Mouse (Mus musculus): ENCODE results near the gene Btg4. TPM values are rescaled to one million over a fixed set of nuclear protein-coding genes. Genes with fewer than 3 reads are reported as not detected.

Gene Btg4
- polyA plus RNA-seq, 1 experiment from 2014 or later: not detected

DNA sequence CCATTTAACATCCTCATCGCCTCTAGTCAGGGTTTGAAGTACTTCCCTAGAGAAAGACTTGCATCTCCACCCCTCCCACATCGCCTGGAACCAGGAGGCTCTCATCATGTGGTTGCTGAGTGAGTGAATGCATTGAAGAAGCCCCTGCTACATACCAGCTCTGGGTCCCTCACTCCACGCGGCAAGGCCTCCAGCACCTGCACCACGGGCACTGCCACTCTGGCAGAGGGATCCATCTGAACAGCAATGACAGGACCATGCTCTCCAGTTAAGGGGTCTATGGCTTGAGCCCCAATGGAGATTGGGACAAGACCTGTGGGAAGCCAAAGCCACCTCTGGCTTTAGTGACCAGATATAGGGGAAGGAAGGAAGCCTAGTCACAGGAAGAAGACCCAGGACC, 86.6 kb downstream of the Btg4 start:
- Histone ChIP-seq H3K4me3 (no peak overlapping the region), H3K4me1 (0 out of 2 replicates have a peak, but pooled peaks cover 3% of the 10 kb centered on the region), H3K9me3 (no peaks in the 10 kb centered on the region), H3K27ac (no peak overlapping the region), H3K27me3 (ENCODE audit: insufficient read depth, poor library complexity, severe bottlenecking) (peaks cover 33% of the 10 kb centered on the region; the same call in 1 of the 2 replicates), H3K36me3 (no peaks in the 10 kb centered on the region)
- DNase-seq (ENCODE audit: low spot score): no peak
- WGBS: 79% methylated on average over 5 of the region's 5 CpGs

GRCm38 (mm10) chr9:51152079-51152752, 91.5 kb downstream of the Btg4 start:
- H3K4me1 ChIP-seq: 0 out of 2 replicates have a peak, but pooled peaks cover 3% of the 10 kb centered on the region
- H3K27me3 ChIP-seq (ENCODE audit: insufficient read depth, poor library complexity, severe bottlenecking): peaks cover 41% of the 10 kb centered on the region; the same call in 1 of the 2 replicates
- no peaks in the 10 kb centered on the region for H3K36me3 ChIP-seq
- 16% methylated on average over 13 of the region's 13 CpGs for WGBS
- no peak for DNase-seq (ENCODE audit: low spot score)
- no peaks in the 10 kb centered on the region for H3K9me3 ChIP-seq
- H3K4me3 ChIP-seq: peak overlapping the region; percentile 34
- H3K27ac ChIP-seq: no peak overlapping the region

GRCm38 (mm10) chr9:51161771-51162388, 101.2 kb downstream of the Btg4 start:
- Histone ChIP-seq H3K9me3 (no peaks in the 10 kb centered on the region), H3K4me3 (no peak overlapping the region), H3K27me3 (ENCODE audit: insufficient read depth, poor library complexity, severe bottlenecking) (peaks cover 17% of the 10 kb centered on the region), H3K36me3 (no peaks in the 10 kb centered on the region), H3K4me1 (no peaks in the 10 kb centered on the region), H3K27ac (no peak overlapping the region)
- 21% methylated on average over 4 of the region's 4 CpGs for WGBS
- DNase-seq (ENCODE audit: low spot score): no peak

DNA sequence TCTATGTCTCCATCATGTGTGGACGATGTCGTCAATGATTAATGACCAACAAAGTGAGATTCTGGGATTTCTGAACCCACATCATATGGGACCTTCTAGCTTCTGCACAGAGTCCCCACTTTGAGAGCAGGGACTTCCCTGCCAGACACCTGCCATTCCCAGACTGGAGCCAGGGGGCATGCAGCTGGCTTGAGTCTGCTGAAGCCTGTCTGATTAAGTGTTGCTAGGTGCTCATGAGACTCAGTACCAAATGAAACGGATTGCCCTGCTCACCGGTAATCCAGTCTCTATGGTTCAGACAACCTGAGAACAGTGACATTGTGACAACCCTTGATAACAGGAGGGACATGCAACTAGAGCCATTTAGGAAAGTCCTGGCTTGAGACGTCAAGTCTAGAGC, 103.3 kb downstream of the Btg4 start:
- 73% methylated on average over 5 of the region's 5 CpGs for WGBS
- no peaks in the 10 kb centered on the region for H3K9me3 ChIP-seq

DNA sequence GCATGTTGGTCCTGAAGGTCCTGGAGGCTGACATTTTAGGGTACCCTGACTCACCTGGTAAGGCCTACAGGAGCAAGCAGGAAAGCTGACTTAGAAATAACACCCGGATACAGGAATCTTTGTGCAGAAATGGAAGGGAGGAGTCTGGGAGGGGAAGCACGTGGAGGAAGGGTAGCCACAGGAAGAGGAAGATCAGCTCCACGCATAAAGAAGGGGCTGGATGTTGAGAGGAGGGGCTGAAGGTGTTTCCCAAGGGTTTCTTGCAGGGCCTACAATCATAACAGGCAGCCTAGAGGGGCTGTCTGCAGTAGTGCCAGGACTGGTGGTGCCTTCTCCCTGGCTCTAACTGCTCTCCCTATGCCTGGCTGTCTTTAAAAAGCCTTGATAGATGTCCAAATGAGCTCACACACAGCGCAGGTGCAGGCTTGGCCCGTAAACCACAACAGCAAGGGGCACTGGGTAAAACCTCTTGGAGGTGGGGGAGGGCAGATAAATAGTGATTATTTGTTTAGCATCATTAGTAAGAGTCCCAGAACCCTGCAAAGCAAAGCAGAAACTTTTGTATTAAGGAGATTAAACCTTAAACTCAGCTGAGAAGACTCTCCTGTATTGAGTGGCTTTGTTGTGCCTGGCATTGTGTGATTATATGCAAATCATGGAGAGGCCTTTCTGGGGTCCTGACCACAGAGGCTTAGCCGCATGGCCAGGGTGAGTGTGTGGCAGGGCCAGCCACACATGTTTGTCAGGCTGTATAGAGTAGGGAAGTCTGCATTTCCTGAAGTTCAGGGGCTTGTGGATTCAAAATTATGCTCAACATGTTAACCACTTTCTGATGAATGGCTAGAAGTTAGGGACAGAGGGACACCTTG, 104.8 kb downstream of the Btg4 start, which contains the start of gene Gm32742:
TSS of gene Gm32742 (minus strand) at position 206 of the 869 bp plus-strand sequence.
- Histone ChIP-seq H3K4me3 (no peak within 1 kb of the TSS), H3K9me3 (no peaks in the 10 kb centered on the region), H3K4me1 (0 out of 2 replicates have a peak, but pooled peaks cover 5% of the 10 kb centered on the region), H3K27ac (no peak within 1 kb of the TSS), H3K27me3 (ENCODE audit: insufficient read depth, poor library complexity, severe bottlenecking) (peaks cover 7% of the 10 kb centered on the region), H3K36me3 (no peaks in the 10 kb centered on the region)
- no peak for DNase-seq (ENCODE audit: low spot score)
- 52% methylated on average over 6 of the region's 6 CpGs for WGBS

More for the DNA sequence above, 103.3 kb downstream of the Btg4 start:
- 0 out of 2 replicates have a peak, but pooled peaks cover 5% of the 10 kb centered on the region for H3K4me1 ChIP-seq
- H3K27me3 ChIP-seq (ENCODE audit: insufficient read depth, poor library complexity, severe bottlenecking): peaks cover 17% of the 10 kb centered on the region
- no peak overlapping the region for H3K4me3 ChIP-seq
- no peaks in the 10 kb centered on the region for H3K36me3 ChIP-seq
- DNase-seq (ENCODE audit: low spot score): no peak
- H3K27ac ChIP-seq: no peak overlapping the region

DNA sequence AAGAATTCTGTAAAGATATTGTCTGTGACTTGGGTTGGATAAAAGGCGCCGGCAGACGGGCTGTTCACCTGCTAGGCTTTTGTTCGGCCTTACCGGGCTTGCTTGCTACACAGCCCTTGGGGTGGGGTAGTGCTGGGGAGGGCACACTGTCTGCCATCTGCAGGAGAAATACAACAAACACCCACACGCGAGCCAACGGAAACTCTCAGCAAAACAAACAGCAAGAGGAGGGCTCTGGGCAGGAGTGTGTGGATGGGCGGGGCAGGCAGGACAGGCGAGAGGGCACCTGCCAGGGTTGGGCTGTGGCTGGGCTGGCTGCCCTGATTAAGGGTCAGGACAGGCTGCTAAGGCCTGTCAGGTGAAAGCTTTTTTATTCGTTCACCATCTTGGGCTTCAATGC, 107.3 kb downstream of the Btg4 start:
- Histone ChIP-seq H3K27ac (no peak overlapping the region), H3K36me3 (no peaks in the 10 kb centered on the region), H3K9me3 (no peaks in the 10 kb centered on the region), H3K4me3 (no peak overlapping the region), H3K4me1 (0 out of 2 replicates have a peak, but pooled peaks cover 5% of the 10 kb centered on the region), H3K27me3 (ENCODE audit: insufficient read depth, poor library complexity, severe bottlenecking) (no peaks in the 10 kb centered on the region; the same call in 1 of the 2 replicates)
- 60% methylated on average over 11 of the region's 11 CpGs for WGBS
- no peak for DNase-seq (ENCODE audit: low spot score)

GRCm38 (mm10) chr9:51168698-51169097, 108.0 kb downstream of the Btg4 start:
- H3K36me3 ChIP-seq: no peaks in the 10 kb centered on the region
- H3K27ac ChIP-seq: no peak overlapping the region
- no peaks in the 10 kb centered on the region; the same call in 1 of the 2 replicates for H3K27me3 ChIP-seq (ENCODE audit: insufficient read depth, poor library complexity, severe bottlenecking)
- H3K4me3 ChIP-seq: no peak overlapping the region
- no peaks in the 10 kb centered on the region for H3K9me3 ChIP-seq
- H3K4me1 ChIP-seq: 0 out of 2 replicates have a peak, but pooled peaks cover 5% of the 10 kb centered on the region
- DNase-seq (ENCODE audit: low spot score): no peak
- 61% methylated on average over 5 of the region's 5 CpGs for WGBS

- H3K27ac ChIP-seq: no peak overlapping the region
- 81% methylated on average over 7 of the region's 7 CpGs for WGBS
- DNase-seq (ENCODE audit: low spot score): no peak
- H3K9me3 ChIP-seq: no peaks in the 10 kb centered on the region
- H3K27me3 ChIP-seq (ENCODE audit: insufficient read depth, poor library complexity, severe bottlenecking): no peaks in the 10 kb centered on the region; the same call in 1 of the 2 replicates
- no peak overlapping the region for H3K4me3 ChIP-seq
- H3K4me1 ChIP-seq: 0 out of 2 replicates have a peak, but pooled peaks cover 5% of the 10 kb centered on the region
- no peaks in the 10 kb centered on the region for H3K36me3 ChIP-seq
These were observed 108.4 kb downstream of the Btg4 start for GRCm38 (mm10) chr9:51169133-51169532.

MicroRNA genes within 50 kb of the gene (microRNA counts, 519-probe panel; counts per million panel counts)
- microRNA mmu-miR-34b-3p: not detected
- not detected for microRNA mmu-miR-34b-5p
- not detected for microRNA mmu-miR-34c

Small RNA genes lying within 50 kb of the gene (microRNA-seq; reads per million reads assigned to microRNA genes)
- gene Mir34b: 49.8 reads per million, percentile 43 among the genes with 10 or more reads in this experiment
- gene Mir34c: 1,091 reads per million, percentile 80 among the genes with 10 or more reads in this experiment

Other genes with a start within 250 kb of the Btg4 start
- 95.8 and 99.3 TPM in 2 replicates for gene Ppp2r1b, start 215.6 kb upstream of the Btg4 start, polyA plus RNA-seq (2016; fragmentation: Nextera tagmentation; extraction: Ambion mirVana)
- gene Sik2, start 51.8 kb upstream of the Btg4 start, polyA plus RNA-seq (2016; fragmentation: Nextera tagmentation; extraction: Ambion mirVana): 13.9 and 14.2 TPM in 2 replicates
- 4.6 and 5.2 TPM in 2 replicates for gene Layn, start 16.2 kb downstream of the Btg4 start, polyA plus RNA-seq (2016; fragmentation: Nextera tagmentation; extraction: Ambion mirVana)
- not detected in 2 replicates for gene 4833427G06Rik, start 41.2 kb downstream of the Btg4 start, polyA plus RNA-seq (2016; fragmentation: Nextera tagmentation; extraction: Ambion mirVana)
- not detected in 2 replicates for gene Gm32742, start 104.6 kb downstream of the Btg4 start, polyA plus RNA-seq (2016; fragmentation: Nextera tagmentation; extraction: Ambion mirVana)
- 0.08 TPM in 1 of 2 replicates, not detected in the other for gene Pou2af1, start 152.8 kb downstream of the Btg4 start, polyA plus RNA-seq (2016; fragmentation: Nextera tagmentation; extraction: Ambion mirVana)
- 3.7 and 4.1 TPM in 2 replicates for gene Colca2, start 217.7 kb downstream of the Btg4 start, polyA plus RNA-seq (2016; fragmentation: Nextera tagmentation; extraction: Ambion mirVana)